Mouse (Mus musculus) kidney, adult 2 months (tissue): Measurements from ENCODE around the gene Myom1. TPM values are rescaled to one million over a fixed set of nuclear protein-coding genes. Genes with fewer than 3 reads are reported as not detected.

Source experiments
- DNase-seq: peaks from one replicate; pipeline ENCODE4 v3.0.0; 2021
- H3K27ac ChIP-seq: fragments of 200-500 bp; 2 replicates; pipeline ENCODE4 v1.5.1; 2012; ENCODE audit warnings: low read depth, low read length, control low read depth, inconsistent platforms; ENCODE audit not compliant: insufficient read depth
- H3K27me3 ChIP-seq: fragments of 200-500 bp; replicated peaks from 2 replicates; pipeline ENCODE4 v1.6.1; 2012; ENCODE audit warnings: mild to moderate bottlenecking, moderate library complexity, low read length, inconsistent platforms; ENCODE audit not compliant: control insufficient read depth, insufficient read depth
- H3K36me3 ChIP-seq: fragments of 200-500 bp; 2 replicates; pipeline ENCODE4 v1.6.1; 2012; ENCODE audit warnings: mild to moderate bottlenecking, moderate library complexity, low read length, inconsistent platforms; ENCODE audit not compliant: control insufficient read depth, insufficient read depth
- H3K4me1 ChIP-seq: fragments of 200-500 bp; 2 replicates; pipeline ENCODE4 v1.6.1; 2011; ENCODE audit warnings: low read length; ENCODE audit not compliant: control insufficient read depth, insufficient read depth
- H3K4me3 ChIP-seq: fragments of 200-500 bp; 2 replicates; pipeline ENCODE4 v1.5.1; 2011; ENCODE audit warnings: mild to moderate bottlenecking, low read depth, low read length, control low read depth; ENCODE audit not compliant: insufficient read depth
- CTCF ChIP-seq: fragments of 200-500 bp; conservative IDR thresholded peaks from 2 replicates; pipeline ENCODE4 v1.5.1; 2011; ENCODE audit warnings: low read depth, mild to moderate bottlenecking, control low read depth, low read length, moderate library complexity, mixed read lengths; ENCODE audit not compliant: insufficient read depth, insufficient read length
- POLR2A ChIP-seq: fragments of 200-500 bp; IDR thresholded peaks from one replicate; pipeline ENCODE4 v1.6.1; 2011; ENCODE audit warnings: low read depth, low read length, control low read depth
- WGBS: fragments of 180-500 bp; shearing (Covaris S2); methylation state at CpG from one replicate; pipeline ENCODE4 v1.1.7; 2018; 5-methylcytosine and 5-hydroxymethylcytosine counted together
- polyA plus RNA-seq: library from polyadenylated mRNA; depleted of rRNA; stranded (reverse); fragments of >200 nt; gene quantifications from 2 replicates; pipeline ENCODE4 v1.2.3, GENCODE M21; 2012

The Myom1 gene
- polyA plus RNA-seq, 1 experiment = 4.3 TPM

DNA sequence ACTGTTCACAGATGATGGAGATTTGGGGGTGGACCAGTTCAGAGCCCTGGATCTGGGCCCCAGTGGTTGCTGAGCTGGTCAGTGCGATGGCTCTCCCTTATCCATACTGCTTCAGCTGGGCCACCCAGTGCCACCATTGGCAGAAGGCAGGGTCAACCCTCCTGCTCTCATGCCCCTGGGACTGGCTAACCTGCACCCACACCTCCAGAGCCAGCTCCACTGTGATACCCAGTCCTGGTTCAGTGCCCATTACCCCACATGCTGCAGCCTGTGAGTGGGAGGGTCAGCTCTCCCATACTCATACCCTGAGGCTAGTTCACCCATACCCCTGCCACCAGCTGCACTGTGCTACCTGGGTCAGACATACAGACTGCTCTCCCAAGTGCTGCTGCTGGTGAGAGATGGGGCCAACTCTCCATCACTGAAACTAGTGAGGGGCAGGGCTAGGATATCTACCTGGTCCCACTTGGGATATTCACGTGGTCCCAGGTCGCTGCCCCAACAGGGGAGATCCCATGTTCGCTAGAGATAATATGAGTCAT is 15.1 kb downstream of the Myom1 start:
- no peak overlapping the region for H3K27ac ChIP-seq
- no peak for DNase-seq
- H3K4me3 ChIP-seq = no peak overlapping the region
- TF ChIP-seq POLR2A (no peak), CTCF (no peak)
- H3K36me3 ChIP-seq = no peaks in the 10 kb centered on the region
- no peaks in the 10 kb centered on the region for H3K27me3 ChIP-seq
- WGBS = 93% methylated on average over 4 of the region's 4 CpGs
- no peaks in the 10 kb centered on the region for H3K4me1 ChIP-seq

DNA sequence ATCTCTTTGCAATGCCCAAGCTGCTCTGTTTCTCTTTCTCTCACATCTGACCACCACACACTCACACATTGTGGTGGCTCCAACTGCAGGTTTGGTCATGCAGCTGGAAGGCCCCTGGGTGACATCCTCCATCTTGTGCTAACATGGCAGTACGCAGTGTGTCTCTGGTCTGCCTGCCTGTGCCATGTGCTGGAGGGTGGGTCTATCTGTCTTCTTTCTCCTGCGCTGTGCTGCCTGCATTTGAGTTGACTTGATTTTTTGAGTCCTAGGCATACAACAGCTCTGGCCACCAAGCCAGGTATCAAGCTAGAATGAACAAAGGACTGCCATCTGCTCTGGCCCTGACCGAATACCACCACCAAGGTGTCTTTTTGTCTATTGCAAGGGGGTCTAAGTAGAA is 15.7 kb downstream of the Myom1 start:
- DNase-seq = no peak
- Histone ChIP-seq H3K27ac (no peak overlapping the region), H3K36me3 (no peaks in the 10 kb centered on the region), H3K4me3 (no peak overlapping the region), H3K27me3 (no peaks in the 10 kb centered on the region), H3K4me1 (no peaks in the 10 kb centered on the region)
- WGBS = 98% methylated on average over 3 of the region's 3 CpGs
- TF ChIP-seq CTCF (no peak), POLR2A (no peak)

DNA sequence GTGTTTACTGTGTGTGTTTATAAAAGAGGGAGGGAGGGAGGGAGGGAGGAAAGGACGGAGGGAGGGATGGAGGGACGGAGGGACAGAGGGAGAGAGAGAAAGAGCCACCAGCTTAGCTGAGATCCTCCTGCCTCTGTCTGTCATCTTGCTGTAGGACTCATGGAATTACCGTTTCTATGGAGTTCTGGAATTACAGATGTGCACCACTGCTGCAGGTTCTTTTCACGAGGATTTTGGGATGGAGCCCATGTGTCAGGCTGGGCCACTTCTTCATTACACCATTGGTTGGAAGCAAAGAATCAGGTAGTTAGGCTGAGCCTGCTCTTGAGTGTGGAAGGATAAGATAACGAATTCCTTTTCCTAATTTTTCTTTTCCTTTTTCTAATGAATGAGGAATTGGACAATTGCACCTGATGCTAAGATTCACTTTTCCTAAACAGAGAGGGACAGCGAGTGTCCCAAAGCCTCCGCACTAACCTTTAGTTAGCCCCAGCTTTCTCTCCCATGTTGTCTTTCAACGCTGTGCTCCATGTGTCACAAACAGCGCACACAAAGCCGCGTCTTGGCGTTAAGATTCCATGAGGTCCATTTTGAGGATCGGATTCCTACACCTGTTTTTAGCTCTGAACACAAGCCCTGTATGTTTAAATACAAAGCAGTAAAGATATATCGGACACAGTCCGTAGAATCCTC is 16.3 kb downstream of the Myom1 start:
- WGBS = 89% methylated on average over 15 of the region's 15 CpGs
- H3K4me3 ChIP-seq = no peak overlapping the region

DNA sequence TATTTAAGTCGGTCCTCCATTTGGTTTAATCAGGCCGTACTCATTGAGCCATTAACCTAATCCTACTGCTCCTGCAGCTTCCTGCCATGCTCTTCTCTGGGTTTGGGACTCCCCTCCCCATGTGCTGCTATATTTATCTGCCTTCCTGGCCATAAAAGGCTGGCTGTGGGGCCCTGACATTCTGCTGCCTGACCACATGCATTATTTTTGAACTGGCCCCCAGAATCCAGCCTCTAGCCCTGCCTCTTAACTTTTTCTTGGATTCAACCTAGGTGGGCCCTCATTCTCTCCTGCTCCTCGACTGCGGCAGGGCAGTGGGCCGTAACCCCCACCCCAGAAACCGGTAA is 16.8 kb downstream of the Myom1 start:
- DNase-seq = no peak
- WGBS = 45% methylated on average over 6 of the region's 6 CpGs
- H3K27ac ChIP-seq = no peak overlapping the region
- H3K4me3 ChIP-seq = no peak overlapping the region
- TF ChIP-seq POLR2A (no peak), CTCF (no peak)
- no peaks in the 10 kb centered on the region for H3K4me1 ChIP-seq
- H3K36me3 ChIP-seq = no peaks in the 10 kb centered on the region
- H3K27me3 ChIP-seq = no peaks in the 10 kb centered on the region

More for the DNA sequence above, 16.3 kb downstream of the Myom1 start:
- TF ChIP-seq CTCF (no peak), POLR2A (no peak)
- no peaks in the 10 kb centered on the region for H3K36me3 ChIP-seq
- H3K27me3 ChIP-seq = no peaks in the 10 kb centered on the region
- no peak for DNase-seq
- no peaks in the 10 kb centered on the region for H3K4me1 ChIP-seq
- H3K27ac ChIP-seq = no peak overlapping the region

GRCm38 (mm10) chr17:71019860-71020259 is 17.4 kb downstream of the Myom1 start:
- TF ChIP-seq CTCF (no peak), POLR2A (no peak)
- Histone ChIP-seq H3K4me3 (no peak overlapping the region), H3K27ac (no peak overlapping the region), H3K36me3 (no peaks in the 10 kb centered on the region), H3K27me3 (no peaks in the 10 kb centered on the region), H3K4me1 (no peaks in the 10 kb centered on the region)
- DNase-seq = no peak
- WGBS = 58% methylated on average over 9 of the region's 9 CpGs

DNA sequence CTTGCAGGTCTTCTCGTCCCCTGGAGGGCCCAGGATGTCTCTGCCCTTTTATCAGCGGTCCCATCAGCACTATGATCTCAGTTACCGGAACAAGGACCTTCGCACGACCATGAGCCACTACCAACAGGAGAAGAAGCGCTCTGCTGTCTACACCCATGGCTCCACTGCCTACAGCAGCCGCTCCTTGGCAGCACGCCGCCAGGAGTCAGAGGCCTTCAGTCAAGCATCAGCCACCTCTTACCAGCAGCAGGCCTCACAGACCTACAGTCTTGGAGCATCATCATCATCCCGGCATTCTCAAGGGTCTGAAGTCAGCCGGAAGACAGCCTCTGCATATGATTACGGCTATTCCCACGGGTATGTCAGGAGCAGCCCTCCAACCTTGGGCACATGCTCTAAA is 20.4 kb downstream of the Myom1 start:
- no peak overlapping the region for H3K4me3 ChIP-seq
- WGBS = 92% methylated on average over 13 of the region's 13 CpGs
- H3K36me3 ChIP-seq = no peaks in the 10 kb centered on the region
- H3K4me1 ChIP-seq = no peaks in the 10 kb centered on the region
- DNase-seq = no peak
- no peak for TF ChIP-seq CTCF
- no peak for TF ChIP-seq POLR2A
- H3K27ac ChIP-seq = no peak overlapping the region
- no peaks in the 10 kb centered on the region for H3K27me3 ChIP-seq

DNA sequence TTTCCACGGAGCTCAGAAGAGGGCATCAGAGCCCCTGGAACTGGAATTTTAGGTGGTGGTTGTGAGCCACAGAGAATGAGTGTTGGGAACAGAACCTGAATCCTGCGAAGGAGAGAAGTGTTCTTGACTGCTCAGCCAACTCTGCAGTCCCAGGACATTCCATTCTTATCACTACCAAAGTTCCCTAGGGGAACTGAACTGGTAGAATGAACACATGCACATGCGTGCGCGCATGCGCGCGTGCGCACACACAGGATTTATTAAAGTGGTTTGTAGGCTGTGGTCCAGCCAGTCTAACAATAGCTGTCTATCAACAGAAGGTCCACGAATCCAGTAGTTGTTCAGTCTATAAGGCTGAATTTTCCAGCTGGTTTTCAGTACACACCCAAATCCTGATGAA is 21.6 kb downstream of the Myom1 start:
- Histone ChIP-seq H3K27me3 (no peaks in the 10 kb centered on the region), H3K4me3 (no peak overlapping the region), H3K36me3 (no peaks in the 10 kb centered on the region), H3K4me1 (no peaks in the 10 kb centered on the region), H3K27ac (no peak overlapping the region)
- DNase-seq = no peak
- 93% methylated on average over 10 of the region's 10 CpGs for WGBS
- TF ChIP-seq CTCF (no peak), POLR2A (no peak)

DNA sequence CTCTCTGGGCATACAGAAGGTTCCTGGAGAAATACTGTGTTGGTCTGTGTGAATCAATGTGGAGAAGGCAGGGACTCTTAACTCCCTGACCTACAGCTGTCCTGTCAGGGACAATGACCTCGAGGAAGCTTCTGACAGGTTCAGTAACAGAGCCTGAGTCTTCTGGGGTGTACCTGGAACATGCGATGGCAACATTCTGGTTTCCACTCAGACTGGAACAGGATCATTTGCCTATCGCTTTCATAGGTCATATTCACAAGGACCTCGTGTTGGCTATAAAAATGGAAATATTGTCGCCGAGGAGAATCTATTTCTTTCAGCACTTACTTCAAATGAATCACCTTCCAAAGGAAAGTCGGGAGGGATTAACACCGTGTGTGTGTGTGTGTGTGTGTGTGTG is 23.5 kb downstream of the Myom1 start:
- TF ChIP-seq CTCF (no peak), POLR2A (no peak)
- no peak overlapping the region for H3K4me3 ChIP-seq
- H3K27me3 ChIP-seq = no peaks in the 10 kb centered on the region
- H3K4me1 ChIP-seq = no peaks in the 10 kb centered on the region
- 80% methylated on average over 8 of the region's 8 CpGs for WGBS
- H3K36me3 ChIP-seq = no peaks in the 10 kb centered on the region
- H3K27ac ChIP-seq = no peak overlapping the region
- no peak for DNase-seq
